In the genomic region with DNA sequence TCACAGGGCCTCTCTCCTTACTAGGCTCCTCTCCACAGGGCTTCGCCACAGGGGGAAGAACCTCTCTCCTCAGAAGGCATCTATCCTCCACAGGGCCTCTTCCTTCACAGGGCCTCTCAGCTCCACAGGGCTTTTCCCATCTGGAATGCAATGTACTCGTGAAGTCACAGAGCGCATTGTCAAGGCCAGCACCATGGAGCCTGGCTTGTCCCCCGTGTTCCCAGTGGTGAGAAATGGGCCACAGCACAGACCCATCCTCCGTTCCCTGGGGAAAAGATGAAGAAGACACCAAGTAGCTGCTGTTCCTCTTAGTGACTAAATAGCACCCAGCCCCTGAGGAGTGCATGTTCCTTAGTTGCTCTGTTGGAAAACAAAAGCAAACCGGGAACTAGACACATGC, we compare ENCODE assay signal across 21 mouse cellular contexts.
"Had no signal": no experiment of that assay in that cellular context is flagged by ENCODE, and none has a peak within 500 bp of the region (broad histone marks: within the 10 kb centered on the region; RNA-seq: fewer than 3 reads in every experiment).

No protein-coding gene starts in this region.

- H3K4me2 ChIP-seq: hindbrain, embryonic 13.5 days; hindbrain, embryonic 15.5 days; kidney, embryonic 15.5 days; limb, embryonic 13.5 days; limb, embryonic 15.5 days; liver, embryonic 12.5 days had no signal

- ATAC-seq: intestine, embryonic 16.5 days; liver, embryonic 12.5 days had no signal

- H3K36me3 ChIP-seq: hindbrain, embryonic 13.5 days; hindbrain, embryonic 15.5 days; kidney, embryonic 15.5 days; limb, embryonic 13.5 days; limb, embryonic 15.5 days; liver, embryonic 12.5 days had no signal

- H3K4me3 ChIP-seq: heart, adult 2 months; hindbrain, embryonic 13.5 days; hindbrain, embryonic 15.5 days; kidney, embryonic 15.5 days; limb, embryonic 13.5 days; limb, embryonic 15.5 days; liver, embryonic 12.5 days had no signal

- H3K9ac ChIP-seq: hindbrain, embryonic 13.5 days; hindbrain, embryonic 15.5 days; kidney, embryonic 15.5 days; limb, embryonic 13.5 days; limb, embryonic 15.5 days; liver, embryonic 12.5 days; liver, embryonic 14.5 days had no signal

- H3K27me3 ChIP-seq: hindbrain, embryonic 15.5 days; kidney, embryonic 15.5 days; limb, embryonic 13.5 days; limb, embryonic 15.5 days had no signal

- H3K27ac ChIP-seq: heart, adult 2 months; hindbrain, embryonic 13.5 days; hindbrain, embryonic 15.5 days; hindbrain, postnatal 0 days; kidney, embryonic 15.5 days; kidney, postnatal 0 days; limb, embryonic 13.5 days; limb, embryonic 15.5 days; liver, embryonic 12.5 days; liver, embryonic 14.5 days had no signal

- H3K4me1 ChIP-seq: hindbrain, embryonic 13.5 days; hindbrain, embryonic 15.5 days; kidney, embryonic 15.5 days; limb, embryonic 13.5 days; limb, embryonic 15.5 days had no signal

- DNase-seq: gastrocnemius, postnatal 14 days; gastrocnemius, postnatal 36 days; heart, adult 2 months; heart, postnatal 10 days; kidney, adult 11 months; kidney, adult 2 months; kidney, adult 9 months; kidney, postnatal 14 days; kidney, postnatal 36 days; layer of hippocampus, adult 9-11 months; layer of hippocampus, postnatal 36 days had no signal

- H3K9me3 ChIP-seq: hindbrain, embryonic 13.5 days; hindbrain, embryonic 15.5 days; kidney, embryonic 15.5 days; limb, embryonic 13.5 days; limb, embryonic 15.5 days; liver, embryonic 12.5 days had no signal
